Mouse (Mus musculus): ENCODE results near the gene Cdkal1. TPM values are rescaled to one million over a fixed set of nuclear protein-coding genes. Genes with fewer than 3 reads are reported as not detected.
A peak's percentile ranks its signal among the peaks of the same experiment; 100 is the strongest.

Gene Cdkal1
- total and polyA plus RNA-seq, 3 experiments: 8.7 to 13.7 (median 9.5) TPM

DNA sequence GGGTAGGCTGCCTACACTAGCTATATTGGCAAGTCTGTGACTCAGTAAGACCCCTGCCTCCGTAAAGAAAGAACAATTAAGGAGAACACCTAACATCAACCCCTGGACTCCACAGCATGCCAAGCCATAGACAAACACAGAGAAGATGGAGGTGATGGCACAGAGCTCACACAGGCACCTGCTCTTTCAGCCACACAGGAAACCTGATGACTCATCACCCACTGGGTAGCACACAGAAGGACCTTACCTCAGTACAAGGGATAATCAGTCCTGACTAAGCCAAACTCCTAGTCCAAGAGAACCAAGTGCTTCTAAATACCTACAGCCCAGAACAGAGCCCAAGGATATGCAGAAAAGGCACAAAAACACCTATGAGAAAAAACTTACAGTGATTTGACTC, 50.2 kb downstream of the Cdkal1 start:
- TF ChIP-seq MAFK (IDR thresholded peaks at IDR 0.05; ENCODE audit: insufficient replicate concordance, low read length) (0 out of 2 replicates have a peak, but pooled peaks have one; percentile 25), BHLHE40 (IDR thresholded peaks at IDR 0.05; ENCODE audit: low read depth, low read length) (no peak)
- Histone ChIP-seq H3K4me3 (replicated peaks in 1 of 3; ENCODE audit: low read depth in 2 of 3, low read length in 2 of 3, poor library complexity in 1 of 3) (no peak overlapping the region), H3K27me3 (replicated peaks) (no peaks in the 10 kb centered on the region), H3K36me3 (replicated peaks in 1 of 2; ENCODE audit: control insufficient read depth in 1 of 2, insufficient read depth in 1 of 2, low read length in 1 of 2) (peaks cover 0 to 16% of the 10 kb centered on the region in 2 experiments), H3K4me1 (ENCODE audit: control insufficient read depth in 1 of 2, insufficient read depth in 2 of 2) (peaks cover 4 to 16% of the 10 kb centered on the region in 2 experiments; a peak in 3 of 4 replicates), H3K79me2 (replicated peaks; ENCODE audit: control insufficient read depth, extremely low read depth, insufficient read depth, poor library complexity, severe bottlenecking) (no peaks in the 10 kb centered on the region; the same call in 1 of the 2 replicates), H3K9ac (ENCODE audit: insufficient read depth, low read depth) (no peak overlapping the region), H3K9me3 (replicated peaks; ENCODE audit: low read length) (no peaks in the 10 kb centered on the region), H3K4me2 (ENCODE audit: insufficient read depth, low read depth, poor library complexity, severe bottlenecking) (no peak overlapping the region), H3K27ac (ENCODE audit: insufficient read depth, low read depth) (no peak overlapping the region)
- peak; percentile 7 for DNase-seq (ENCODE audit: extremely low read depth)
- dilution Hi-C loops (cut with MboI; ENCODE audit: extremely low pct_ligation_motif_present, extremely low pct_unique_long_range_greater_than_20kb, low sequenced_read_pairs) (no loop called here), in situ Hi-C loops (cut with MboI; ENCODE audit: low pct_ligation_motif_present, low pct_unique_long_range_greater_than_20kb, low sequenced_read_pairs) (no loop called here)

DNA sequence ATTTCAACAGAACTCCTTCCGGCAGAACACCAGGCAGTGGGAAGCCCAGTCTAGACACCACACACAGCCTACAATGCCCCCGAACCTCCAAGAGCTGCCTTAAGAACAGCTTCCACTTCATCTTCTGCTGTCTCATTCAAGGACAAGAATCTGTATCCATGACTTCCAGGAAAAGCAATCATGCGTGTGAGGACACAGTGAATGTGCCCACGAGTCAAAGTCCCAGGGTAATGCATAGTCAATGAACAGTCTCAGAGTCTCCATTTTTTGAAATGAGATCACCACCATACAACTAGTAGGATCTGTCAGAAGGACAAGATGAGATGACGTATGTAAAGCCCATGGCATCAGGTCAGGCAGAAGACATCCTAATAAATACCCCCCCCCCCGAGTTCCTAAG, 51.4 kb downstream of the Cdkal1 start:
- Histone ChIP-seq H3K4me2 (ENCODE audit: insufficient read depth, low read depth, poor library complexity, severe bottlenecking) (no peak overlapping the region), H3K27ac (ENCODE audit: insufficient read depth, low read depth) (no peak overlapping the region), H3K9ac (ENCODE audit: insufficient read depth, low read depth) (no peak overlapping the region), H3K36me3 (replicated peaks in 1 of 2; ENCODE audit: control insufficient read depth in 1 of 2, insufficient read depth in 1 of 2, low read length in 1 of 2) (peaks cover 0 to 21% of the 10 kb centered on the region in 2 experiments), H3K4me1 (ENCODE audit: control insufficient read depth in 1 of 2, insufficient read depth in 2 of 2) (peaks cover 4 to 16% of the 10 kb centered on the region in 2 experiments; a peak in 3 of 4 replicates), H3K9me3 (replicated peaks; ENCODE audit: low read length) (no peaks in the 10 kb centered on the region), H3K79me2 (replicated peaks; ENCODE audit: control insufficient read depth, extremely low read depth, insufficient read depth, poor library complexity, severe bottlenecking) (no peaks in the 10 kb centered on the region; the same call in 1 of the 2 replicates), H3K27me3 (replicated peaks) (no peaks in the 10 kb centered on the region), H3K4me3 (replicated peaks in 1 of 3; ENCODE audit: low read depth in 2 of 3, low read length in 2 of 3, poor library complexity in 1 of 3) (no peak overlapping the region)
- DNase-seq (ENCODE audit: extremely low read depth): no peak
- TF ChIP-seq TCF12 (IDR thresholded peaks at IDR 0.05; ENCODE audit: low read depth, low read length) (no peak), UBTF (IDR thresholded peaks at IDR 0.05; ENCODE audit: low read depth, low read length) (no peak), MEF2A (IDR thresholded peaks at IDR 0.05; ENCODE audit: borderline replicate concordance, low read depth, low read length) (no peak)
- dilution Hi-C loops (cut with MboI; ENCODE audit: extremely low pct_ligation_motif_present, extremely low pct_unique_long_range_greater_than_20kb, low sequenced_read_pairs): no loop called here
- in situ Hi-C loops (cut with MboI; ENCODE audit: low pct_ligation_motif_present, low pct_unique_long_range_greater_than_20kb, low sequenced_read_pairs): no loop called here

DNA sequence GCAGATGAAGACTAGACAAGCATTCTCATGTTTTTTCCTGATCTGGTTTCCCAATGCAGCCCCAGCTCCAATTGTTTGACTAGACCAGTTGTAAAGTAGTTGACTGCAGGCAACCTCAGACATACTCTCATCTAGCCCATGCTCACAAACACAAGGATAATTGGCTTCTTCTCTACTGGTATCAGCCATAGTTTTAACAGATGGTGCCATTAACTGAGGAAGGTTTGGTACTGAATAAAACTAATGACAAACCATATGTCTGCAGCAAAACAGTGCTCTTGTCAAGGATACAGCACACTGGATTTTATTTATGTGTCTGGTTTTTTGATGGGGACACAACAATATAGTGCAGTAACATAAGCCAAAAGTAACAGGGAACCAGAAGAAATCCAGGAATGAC, 52.8 kb downstream of the Cdkal1 start:
- H3K9me3 ChIP-seq (replicated peaks; ENCODE audit: low read length): no peaks in the 10 kb centered on the region

More for the DNA sequence above, 52.8 kb downstream of the Cdkal1 start:
- Histone ChIP-seq H3K27me3 (replicated peaks) (no peaks in the 10 kb centered on the region), H3K4me2 (ENCODE audit: insufficient read depth, low read depth, poor library complexity, severe bottlenecking) (no peak overlapping the region), H3K36me3 (replicated peaks in 1 of 2; ENCODE audit: control insufficient read depth in 1 of 2, insufficient read depth in 1 of 2, low read length in 1 of 2) (peaks cover 0 to 21% of the 10 kb centered on the region in 2 experiments), H3K9ac (ENCODE audit: insufficient read depth, low read depth) (no peak overlapping the region), H3K27ac (ENCODE audit: insufficient read depth, low read depth) (no peak overlapping the region), H3K4me1 (ENCODE audit: control insufficient read depth in 1 of 2, insufficient read depth in 2 of 2) (peaks cover 4 to 16% of the 10 kb centered on the region in 2 experiments; a peak in 3 of 4 replicates), H3K79me2 (replicated peaks; ENCODE audit: control insufficient read depth, extremely low read depth, insufficient read depth, poor library complexity, severe bottlenecking) (no peaks in the 10 kb centered on the region), H3K4me3 (replicated peaks in 1 of 3; ENCODE audit: low read depth in 2 of 3, low read length in 2 of 3, poor library complexity in 1 of 3) (no peak overlapping the region)
- dilution Hi-C loops (cut with MboI; ENCODE audit: extremely low pct_ligation_motif_present, extremely low pct_unique_long_range_greater_than_20kb, low sequenced_read_pairs): no loop called here
- no peak for DNase-seq (ENCODE audit: extremely low read depth)
- in situ Hi-C loops (cut with MboI; ENCODE audit: low pct_ligation_motif_present, low pct_unique_long_range_greater_than_20kb, low sequenced_read_pairs): no loop called here
- TF ChIP-seq SIN3A (IDR thresholded peaks at IDR 0.05; ENCODE audit: low read length) (no peak), BHLHE40 (IDR thresholded peaks at IDR 0.05; ENCODE audit: low read depth, low read length) (no peak), E2F4 (IDR thresholded peaks at IDR 0.05; ENCODE audit: insufficient replicate concordance, low read depth, low read length) (no peak), USF2 (conservative IDR thresholded peaks at IDR 0.05; ENCODE audit: low read depth, low read length) (no peak), CHD1 (IDR thresholded peaks at IDR 0.05; ENCODE audit: low read depth, low read length) (no peak), NELFE (IDR thresholded peaks at IDR 0.05; ENCODE audit: low read depth, low read length) (no peak), PAX5 (IDR thresholded peaks at IDR 0.05; ENCODE audit: low read length) (no peak), NRF1 (IDR thresholded peaks at IDR 0.05; ENCODE audit: low read depth, low read length) (no peak), CTCF (conservative IDR thresholded peaks at IDR 0.05 in 1 of 2, IDR thresholded peaks at IDR 0.05 in 1 of 2; ENCODE audit: low read depth in 2 of 2, low read length in 2 of 2) (no peak), JUN (IDR thresholded peaks at IDR 0.05; ENCODE audit: insufficient read depth, low read depth, low read length) (no peak), ZNF384 (IDR thresholded peaks at IDR 0.05; ENCODE audit: low read depth, low read length) (no peak), GABPA (IDR thresholded peaks at IDR 0.05; ENCODE audit: insufficient replicate concordance, low read depth, low read length) (no peak), TBP (conservative IDR thresholded peaks at IDR 0.05; ENCODE audit: low read depth, low read length) (no peak), ZKSCAN1 (IDR thresholded peaks at IDR 0.05; ENCODE audit: borderline replicate concordance, low read depth, low read length) (no peak), IRF4 (IDR thresholded peaks at IDR 0.05; ENCODE audit: low read depth, low read length) (no peak), EP300 (IDR thresholded peaks at IDR 0.05; ENCODE audit: low read length) (no peak), ZC3H11A (IDR thresholded peaks at IDR 0.05; ENCODE audit: low read depth, low read length) (no peak), MAZ (IDR thresholded peaks at IDR 0.05; ENCODE audit: low read depth, low read length) (no peak)
